Mouse (Mus musculus) telencephalon, adult 2 months (tissue): ENCODE measurements at regions not wholly inside any gene's neighbourhood (a gene's known extent, or its start where the extent isn't known, plus 50 kb on each side); places are given as distances from the start of the nearest gene placed in this dataset.

Experiments
- DNase-seq: peaks from one replicate; pipeline ENCODE4 v3.0.0-alpha.2; 2011; ENCODE audit warnings: low read depth, low spot score

DNA sequence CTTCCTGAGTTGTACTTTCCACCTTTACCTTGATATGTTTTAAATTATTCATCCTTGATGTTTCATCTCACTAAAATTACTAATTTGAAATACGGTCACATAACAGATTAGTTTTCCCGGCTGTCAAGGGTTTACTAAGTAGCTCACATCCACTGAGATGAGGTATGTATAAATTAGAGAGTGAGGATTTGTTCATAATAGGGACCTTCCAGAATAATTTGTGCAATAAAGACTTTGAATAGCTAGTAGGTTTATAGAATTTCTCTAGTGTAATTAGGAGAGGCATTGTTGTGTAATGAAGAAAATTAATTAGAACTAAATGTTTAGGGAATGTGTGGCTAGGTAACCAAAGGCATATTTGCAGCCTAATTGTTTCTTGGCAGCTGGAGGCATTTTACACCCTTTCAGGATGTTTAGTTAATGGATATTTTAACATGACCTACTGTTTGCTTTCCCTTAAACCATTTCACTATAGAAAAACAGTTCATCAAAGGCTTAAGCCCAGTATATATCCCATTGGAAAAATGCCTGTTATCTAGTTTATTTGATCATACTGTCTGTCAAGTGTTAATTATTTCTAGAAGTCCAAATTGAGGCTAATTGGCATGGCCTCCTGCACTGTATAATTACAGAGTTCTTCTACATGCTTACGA is 70.8 kb downstream of the Mat2b start:
- no peak for DNase-seq

DNA sequence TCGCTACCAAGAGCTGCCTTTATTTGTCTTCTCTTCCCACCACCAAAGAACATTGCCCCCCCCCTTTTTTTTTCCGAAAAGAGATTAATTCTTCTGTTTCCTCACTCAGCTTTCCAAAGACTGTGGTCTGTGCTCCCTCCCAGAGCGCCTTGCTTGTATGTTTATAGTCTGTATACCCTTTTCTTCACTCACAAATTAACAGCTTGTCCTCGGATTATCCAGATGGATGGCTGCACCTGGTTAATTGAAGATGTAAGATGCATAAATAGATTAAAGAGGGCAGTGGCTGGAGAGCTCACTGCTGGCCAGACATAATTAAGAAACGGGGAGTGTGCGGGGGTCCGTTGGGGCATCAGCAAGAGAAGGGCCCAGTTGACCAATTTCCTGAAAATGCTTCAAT is 75.0 kb downstream of the Mat2b start:
- DNase-seq, result no peak

- no peak for DNase-seq
These were observed 92.0 kb downstream of the Mat2b start for GRCm38 (mm10) chr11:40603008-40603407.

DNA sequence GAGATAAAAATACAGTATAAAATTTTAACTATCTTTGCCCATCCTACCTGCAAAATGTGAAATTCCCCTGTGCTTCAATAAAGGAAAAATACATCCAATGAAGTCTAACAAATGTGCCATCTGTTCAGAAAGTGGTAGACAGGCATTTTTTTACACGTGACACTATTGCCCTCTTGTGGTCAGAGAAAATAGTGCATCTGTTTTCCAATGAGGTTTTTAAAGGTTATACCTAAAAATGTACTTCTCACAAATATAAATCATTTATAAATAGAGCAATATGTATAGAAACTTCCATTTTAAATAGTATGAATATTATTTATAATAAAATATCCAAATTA is 93.5 kb downstream of the Mat2b start:
- DNase-seq, result peak; percentile 43

- no peak for DNase-seq
These were observed 94.0 kb downstream of the Mat2b start for GRCm38 (mm10) chr11:40600773-40601571.

DNA sequence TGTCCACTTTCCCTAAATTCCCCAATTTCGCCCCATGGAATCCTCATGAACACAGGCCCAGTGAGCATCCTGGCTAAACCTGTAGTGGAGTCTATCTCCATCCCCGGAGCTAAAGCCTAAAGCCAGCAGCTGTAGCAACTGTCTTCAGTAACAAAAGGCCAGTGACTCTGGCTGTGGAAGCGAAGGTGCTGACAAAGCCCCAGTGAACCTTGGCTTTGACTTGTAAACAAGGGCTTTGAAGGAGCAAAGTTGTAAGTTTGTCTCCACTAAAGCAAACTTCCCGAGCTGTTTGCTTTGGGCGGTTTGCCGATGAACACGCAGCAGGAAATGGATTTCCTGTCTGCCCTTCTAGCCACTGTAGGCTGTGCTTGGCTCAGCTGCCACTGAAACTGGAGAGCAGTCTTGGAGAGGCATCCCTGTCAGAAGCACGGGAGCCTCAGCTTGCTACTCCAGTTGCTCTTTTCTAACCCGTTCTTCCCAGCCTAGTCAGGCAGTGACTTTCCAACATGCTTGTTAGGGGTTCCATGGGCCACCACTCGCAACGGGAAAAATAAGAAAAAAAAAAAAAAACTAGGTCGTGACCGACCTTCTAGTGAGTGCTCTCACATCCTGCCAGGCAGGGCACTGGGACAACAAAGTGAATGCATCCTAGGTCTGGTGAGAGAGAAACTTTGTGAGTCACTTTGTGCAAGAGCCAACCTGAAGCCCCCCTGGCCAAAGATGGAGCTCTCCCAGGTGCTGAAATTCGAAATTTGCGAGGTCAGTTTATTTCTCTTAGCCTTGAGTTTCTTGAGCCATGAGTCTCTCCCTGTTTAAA is 94.8 kb downstream of the Mat2b start:
- DNase-seq, result no peak

DNA sequence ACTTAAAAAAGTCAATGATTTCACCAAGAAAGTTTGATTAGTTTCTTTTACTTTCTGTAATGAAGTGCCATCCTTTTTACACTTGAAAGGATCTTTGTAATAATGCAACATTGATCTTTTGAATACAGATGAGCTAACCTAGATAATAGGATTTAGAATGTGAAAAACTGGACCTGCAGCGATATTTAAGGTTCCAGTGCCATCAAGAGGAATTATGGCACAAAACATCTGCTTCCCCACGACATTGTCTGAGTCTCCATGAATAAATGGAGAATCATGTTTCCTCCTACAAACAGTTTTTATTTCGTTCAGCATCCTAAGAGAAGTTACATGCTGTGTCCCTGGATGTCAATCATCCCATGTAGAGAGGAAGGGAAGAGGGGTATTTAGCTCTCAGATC is 98.7 kb downstream of the Mat2b start:
- DNase-seq, result no peak

DNA sequence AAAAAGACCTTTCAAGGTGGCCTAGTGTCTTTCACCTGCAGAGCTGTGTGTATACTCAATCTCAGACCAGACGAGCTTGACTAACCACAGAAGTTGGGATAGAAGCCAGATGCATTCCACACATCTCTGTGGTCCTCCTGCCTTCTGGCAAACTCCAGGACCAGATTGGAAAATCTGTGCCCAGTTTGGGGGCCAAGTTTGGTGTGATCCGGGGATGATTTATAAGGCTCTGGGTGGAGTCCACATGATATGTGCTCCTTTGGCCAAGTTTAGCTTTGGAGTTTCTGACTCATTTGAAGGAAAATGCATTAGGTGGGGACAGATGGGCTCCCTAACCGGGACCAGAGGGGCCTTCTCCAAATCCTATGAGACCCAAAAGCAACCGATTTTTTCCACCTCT is 102.9 kb downstream of the Mat2b start:
- DNase-seq, result no peak

DNA sequence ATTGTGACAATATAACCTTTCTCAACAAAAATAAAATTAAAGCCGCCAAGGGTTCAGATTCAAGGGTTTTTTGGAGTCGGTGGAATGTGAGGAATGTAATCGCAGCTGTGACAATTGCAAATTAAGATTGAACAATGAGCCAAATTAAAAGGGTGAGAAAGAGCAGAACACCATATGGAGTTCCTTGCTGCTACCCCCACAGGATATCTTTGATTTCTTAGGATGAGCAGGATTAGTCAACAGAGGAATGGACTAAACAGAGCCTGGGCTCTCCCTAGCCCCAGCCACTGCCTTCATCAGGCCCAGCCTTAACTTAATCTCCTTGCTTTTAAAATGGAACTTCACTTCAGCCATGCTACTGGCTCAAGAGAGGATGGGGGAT is 121.3 kb downstream of the Mat2b start:
- no peak for DNase-seq

- peak; percentile 89 for DNase-seq
These were observed 121.8 kb downstream of the Mat2b start for GRCm38 (mm10) chr11:40572953-40573757.

GRCm38 (mm10) chr11:40562866-40563265 is 132.1 kb downstream of the Mat2b start:
- no peak for DNase-seq

- peak; percentile 29 for DNase-seq
These were observed 133.0 kb downstream of the Mat2b start for GRCm38 (mm10) chr11:40561983-40562382.

DNA sequence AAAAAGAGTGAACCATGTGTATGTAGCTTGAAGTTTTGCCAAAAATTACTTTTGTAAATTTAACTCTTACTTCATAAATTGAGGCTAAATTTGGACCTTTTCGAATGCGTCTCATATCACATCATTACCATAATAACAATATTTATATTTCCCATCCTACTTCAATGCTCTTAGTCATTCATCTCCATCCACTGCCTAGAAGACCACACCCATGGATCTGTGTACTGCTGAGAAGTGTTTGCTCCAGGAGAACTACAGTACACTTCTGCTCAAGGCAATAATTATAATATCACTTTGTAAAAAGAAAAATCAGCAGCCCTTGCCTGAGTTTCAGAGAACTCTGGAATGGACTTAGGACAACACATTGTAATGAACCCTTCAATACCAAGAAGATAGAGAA is 133.6 kb downstream of the Mat2b start:
- DNase-seq, result no peak

DNA sequence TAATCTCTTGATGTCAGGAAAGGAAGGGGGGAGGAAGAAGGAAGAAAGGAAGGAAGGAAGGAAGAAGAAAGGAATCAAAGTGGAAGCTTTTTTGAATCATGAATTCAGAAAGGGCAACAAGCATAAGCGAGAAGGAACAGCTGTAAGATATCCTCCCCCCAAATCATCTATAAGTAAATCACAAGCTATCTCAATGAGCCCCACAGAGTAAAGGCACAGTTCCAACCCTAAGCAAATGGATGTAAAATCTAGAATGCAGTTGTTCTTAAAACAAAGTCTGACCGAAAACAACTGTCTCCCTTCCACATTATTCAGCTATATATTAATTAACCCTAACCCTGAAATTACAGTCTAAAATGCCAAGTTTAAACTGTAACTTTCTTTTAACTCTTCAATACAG is 136.5 kb downstream of the Mat2b start:
- no peak for DNase-seq

- peak; percentile 88 for DNase-seq
These were observed 139.9 kb downstream of the Mat2b start for GRCm38 (mm10) chr11:40554867-40555794.

- DNase-seq, result peak; percentile 95
These were observed 142.9 kb downstream of the Mat2b start for GRCm38 (mm10) chr11:40552054-40552453.

- DNase-seq, result peak; percentile 64
These were observed 148.4 kb downstream of the Mat2b start for GRCm38 (mm10) chr11:40546596-40546995.

DNA sequence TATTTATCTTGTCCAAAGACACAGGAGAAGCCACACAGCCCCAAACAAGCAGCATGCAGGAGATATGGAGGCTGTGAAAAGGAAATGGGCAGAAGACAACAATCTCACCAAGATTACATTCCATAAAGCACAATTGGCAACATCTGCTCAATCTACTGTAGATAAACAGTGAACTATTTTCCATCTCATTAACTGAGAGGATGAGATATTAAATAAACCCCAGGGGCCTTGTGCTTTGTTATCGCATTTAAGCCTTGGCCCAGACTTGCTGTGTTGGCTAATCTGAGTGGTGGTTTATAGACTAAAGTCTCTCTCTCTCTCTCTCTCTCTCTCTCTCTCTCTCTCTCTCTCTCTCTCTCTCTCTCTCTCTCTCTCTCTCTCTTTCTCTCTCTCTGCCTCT is 149.5 kb downstream of the Mat2b start:
- no peak for DNase-seq

- DNase-seq, result no peak
These were observed 154.8 kb downstream of the Mat2b start for GRCm38 (mm10) chr11:40540229-40540628.

DNA sequence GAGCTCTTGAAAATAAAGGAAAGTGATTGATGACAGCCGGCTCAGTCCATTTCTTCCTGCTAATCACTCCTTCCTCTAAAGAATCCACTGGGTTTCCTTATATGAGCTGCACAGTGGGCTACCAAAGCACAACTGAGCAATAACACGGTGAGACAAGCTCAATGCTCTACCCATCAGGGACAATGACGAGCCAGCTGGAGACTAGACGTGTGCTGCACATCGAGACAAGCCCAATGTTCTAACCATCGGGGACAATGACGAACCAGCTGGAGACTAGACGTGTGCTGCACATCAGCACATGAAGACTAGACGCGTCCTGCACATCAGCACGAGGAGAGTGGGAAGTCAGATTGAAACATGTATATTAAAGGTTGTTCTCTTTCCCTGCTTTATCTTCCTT is 155.2 kb downstream of the Mat2b start:
- no peak for DNase-seq
